Mouse (Mus musculus): ENCODE data around the gene Nfatc2ip.

DNA sequence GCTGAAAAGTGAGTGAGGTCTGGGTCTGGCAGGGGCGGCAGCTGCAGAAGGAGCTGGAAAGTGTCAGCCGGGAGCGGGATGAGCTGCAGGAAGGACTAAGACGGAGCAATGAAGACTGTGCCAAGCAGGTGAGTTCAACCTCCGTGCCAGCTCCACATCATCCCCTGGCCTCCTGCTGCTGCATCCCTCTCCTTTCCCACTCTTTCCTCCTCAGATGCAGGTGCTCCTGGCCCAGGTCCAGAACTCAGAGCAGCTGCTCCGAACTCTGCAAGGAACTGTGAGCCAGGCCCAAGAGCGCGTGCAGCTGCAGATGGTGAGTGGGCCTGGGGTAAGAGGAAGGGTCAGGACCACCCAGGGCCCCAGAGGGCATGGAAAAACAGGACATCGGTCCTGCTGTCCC is 43.6 kb upstream of the Nfatc2ip start:
- TF ChIP-seq CTCF (IDR thresholded peaks at IDR 0.05; ENCODE audit: borderline replicate concordance, extremely low read depth, insufficient read depth, insufficient read length) (no peak), POLR2A (IDR thresholded peaks at IDR 0.05; ENCODE audit: borderline replicate concordance, extremely low read depth, insufficient read depth, insufficient read length, poor library complexity, severe bottlenecking) (no peak)
